Mouse (Mus musculus) bone marrow macrophage, adult 2 months (primary cell): ENCODE results near the gene Cd22. TPM values are rescaled to one million over a fixed set of nuclear protein-coding genes. Genes with fewer than 3 reads are reported as not detected.
A peak's percentile ranks its signal among the peaks of the same experiment; 100 is the strongest.
"Not testable (repeated sequence)": the region's sequence is repeated elsewhere in the genome, so short reads cannot be mapped to it uniquely, and the experiment has no call there.

Experiments used
- H3K27ac ChIP-seq: 2 replicates; pipeline ENCODE4 v1.5.1; 2012; ENCODE audit warnings: low read depth, low read length; ENCODE audit not compliant: insufficient read depth
- H3K4me1 ChIP-seq: 2 replicates; pipeline ENCODE4 v1.6.1; 2012; ENCODE audit warnings: low read length; ENCODE audit not compliant: control insufficient read depth, insufficient read depth
- H3K4me3 ChIP-seq: 2 replicates; pipeline ENCODE4 v1.5.1; 2012; ENCODE audit warnings: mild to moderate bottlenecking, low read length, moderate library complexity; ENCODE audit not compliant: insufficient read depth
- CTCF ChIP-seq: IDR thresholded peaks from 2 replicates; pipeline ENCODE4 v1.5.1; 2012; ENCODE audit warnings: low read depth, mild to moderate bottlenecking, low read length, moderate library complexity
- POLR2A ChIP-seq: IDR thresholded peaks from 2 replicates; pipeline ENCODE4 v1.6.1; 2012; ENCODE audit warnings: mild to moderate bottlenecking, low read depth, low read length, borderline replicate concordance
- polyA plus RNA-seq: library from polyadenylated mRNA; stranded (reverse); fragments of >200 nt; gene quantifications from 2 replicates; pipeline ENCODE4 v1.2.4, GENCODE M21; 2012; ENCODE audit not compliant: missing spikeins, insufficient read depth, insufficient read length

The Cd22 gene
- polyA plus RNA-seq, 1 experiment = 8.0 TPM

GRCm38 (mm10) chr7:30847386-30847785 is 32.8 kb downstream of the Cd22 start:
- TF ChIP-seq CTCF (no peak), POLR2A (no peak)
- peaks cover 9% of the 10 kb centered on the region for H3K4me1 ChIP-seq
- H3K27ac ChIP-seq = no peak overlapping the region
- H3K4me3 ChIP-seq = no peak overlapping the region

- H3K4me1 ChIP-seq = peaks cover 16% of the 10 kb centered on the region
- no peak overlapping the region for H3K4me3 ChIP-seq
- TF ChIP-seq CTCF = no peak
- TF ChIP-seq POLR2A = no peak
- no peak overlapping the region for H3K27ac ChIP-seq
Observed at GRCm38 (mm10) chr7:30846505-30847053, 33.6 kb downstream of the Cd22 start.

GRCm38 (mm10) chr7:30844676-30845297 is 35.4 kb downstream of the Cd22 start:
- H3K4me3 ChIP-seq = no peak overlapping the region
- TF ChIP-seq CTCF (no peak), POLR2A (no peak)
- peaks cover 18% of the 10 kb centered on the region for H3K4me1 ChIP-seq
- H3K27ac ChIP-seq = no peak overlapping the region

- peak overlapping the region; percentile 15; the same call in 1 of the 2 replicates for H3K27ac ChIP-seq
- H3K4me1 ChIP-seq = peaks cover 18% of the 10 kb centered on the region
- no peak overlapping the region for H3K4me3 ChIP-seq
- no peak for TF ChIP-seq POLR2A
- no peak for TF ChIP-seq CTCF
Observed at GRCm38 (mm10) chr7:30842092-30842491, 38.0 kb downstream of the Cd22 start.

GRCm38 (mm10) chr7:30841379-30841778 is 38.8 kb downstream of the Cd22 start:
- Histone ChIP-seq H3K27ac (no peak overlapping the region), H3K4me1 (peaks cover 15% of the 10 kb centered on the region), H3K4me3 (no peak overlapping the region)
- TF ChIP-seq CTCF (no peak), POLR2A (no peak)

- TF ChIP-seq POLR2A (no peak), CTCF (no peak)
- peaks cover 14% of the 10 kb centered on the region for H3K4me1 ChIP-seq
- H3K27ac ChIP-seq = no peak overlapping the region
- H3K4me3 ChIP-seq = no peak overlapping the region
Observed at GRCm38 (mm10) chr7:30840306-30840705, 39.8 kb downstream of the Cd22 start.

GRCm38 (mm10) chr7:30837277-30837676 is 42.9 kb downstream of the Cd22 start:
- H3K4me3 ChIP-seq = no peak overlapping the region
- no peak for TF ChIP-seq POLR2A
- no peak for TF ChIP-seq CTCF
- H3K27ac ChIP-seq = no peak overlapping the region
- peaks cover 7% of the 10 kb centered on the region for H3K4me1 ChIP-seq

GRCm38 (mm10) chr7:30832684-30833083 is 47.5 kb downstream of the Cd22 start:
- H3K4me1 ChIP-seq, H3K4me3 ChIP-seq, H3K27ac ChIP-seq: not testable (repeated sequence)

- no peak for TF ChIP-seq CTCF
- H3K4me1 ChIP-seq = peaks cover 6% of the 10 kb centered on the region
- no peak overlapping the region for H3K4me3 ChIP-seq
- no peak overlapping the region for H3K27ac ChIP-seq
Observed at GRCm38 (mm10) chr7:30832261-30832660, 47.9 kb downstream of the Cd22 start.

- no peak overlapping the region for H3K4me3 ChIP-seq
- H3K4me1 ChIP-seq = peaks cover 6% of the 10 kb centered on the region
- TF ChIP-seq POLR2A = no peak
- no peak for TF ChIP-seq CTCF
- no peak overlapping the region for H3K27ac ChIP-seq
Observed at GRCm38 (mm10) chr7:30829428-30829827, 50.7 kb downstream of the Cd22 start.

- not testable (repeated sequence) for H3K27ac ChIP-seq, H3K4me1 ChIP-seq, H3K4me3 ChIP-seq
Observed at GRCm38 (mm10) chr7:30828871-30829270, 51.3 kb downstream of the Cd22 start.
